Mouse (Mus musculus) embryonic facial prominence, embryonic 15.5 days (tissue): ENCODE measurements around the gene Fndc3b. TPM values are rescaled to one million over a fixed set of nuclear protein-coding genes. Genes with fewer than 3 reads are reported as not detected.

Source experiments
- microRNA-seq: library from miRNA; unstranded; fragments of <30 nt; microRNA quantifications from one replicate; pipeline ENCODE4, GENCODE M21; 2016; ENCODE audit warnings: borderline number of aligned reads
- polyA plus RNA-seq: library from polyadenylated mRNA; unstranded; fragments of >200 nt; fragmentation: Nextera tagmentation; extraction: Ambion mirVana; gene quantifications from 2 replicates; pipeline ENCODE4 v1.2.1, GENCODE M21; 2015

Fndc3b gene
- polyA plus RNA-seq, 1 experiment from 2014 or later: 31.8 TPM

Small RNA genes lying within 50 kb of the gene (microRNA-seq; reads per million reads assigned to microRNA genes)
- gene Mir3092: not detected

Other genes with a start within 250 kb of the Fndc3b start
- gene Tmem212, start 185.1 kb upstream of the Fndc3b start, polyA plus RNA-seq: 7.9 and 18.9 TPM in 2 replicates
- 6.4 and 7.1 TPM in 2 replicates for gene Pld1, start 227.4 kb upstream of the Fndc3b start, polyA plus RNA-seq